Mouse (Mus musculus): ENCODE data around the gene Olfr575. TPM values are rescaled to one million over a fixed set of nuclear protein-coding genes. Genes with fewer than 3 reads are reported as not detected.

The Olfr575 gene
- not detected in 2 replicates for polyA plus RNA-seq (2014; fragmentation: Nextera tagmentation; extraction: Ambion mirVana)

- ATAC-seq (ENCODE audit: insufficient number of reproducible peaks, low FRiP score, low TSS enrichment, low read depth) (no peak), DNase-seq (ENCODE audit: low spot score) (no peak)
- Histone ChIP-seq H3K27ac (replicated peaks; ENCODE audit: low read depth, low read length) (no peak within 1 kb of the TSS), H3K4me3 (ENCODE audit: low read depth, low read length) (no peak within 1 kb of the TSS), H3K9me3 (ENCODE audit: control insufficient read depth, low read length) (no peaks in the 10 kb centered on the region), H3K9ac (ENCODE audit: low read length) (no peak within 1 kb of the TSS), H3K27me3 (ENCODE audit: control insufficient read depth, insufficient read depth, low read length) (no peaks in the 10 kb centered on the region), H3K4me2 (ENCODE audit: low read depth, severe bottlenecking) (no peak within 1 kb of the TSS), H3K36me3 (ENCODE audit: control insufficient read depth, insufficient read depth, low read length) (no peaks in the 10 kb centered on the region), H3K4me1 (ENCODE audit: control insufficient read depth, insufficient read depth, low read length) (no peaks in the 10 kb centered on the region)
- 70% methylated on average over 1 of the region's 1 CpGs for WGBS
Measured at GRCm38 (mm10) chr7:102958593-102958992, at the start of gene Olfr575. Gene Olfr575, minus strand, starts transcription at chr7:102958775.

- Histone ChIP-seq H3K4me2 (ENCODE audit: low read depth, severe bottlenecking) (no peak within 1 kb of the TSS), H3K9me3 (ENCODE audit: control insufficient read depth, low read length) (no peaks in the 10 kb centered on the region), H3K4me3 (ENCODE audit: low read depth, low read length) (no peak within 1 kb of the TSS), H3K4me1 (ENCODE audit: control insufficient read depth, insufficient read depth, low read length) (no peaks in the 10 kb centered on the region), H3K27me3 (ENCODE audit: control insufficient read depth, insufficient read depth, low read length) (no peaks in the 10 kb centered on the region), H3K9ac (ENCODE audit: low read length) (no peak within 1 kb of the TSS), H3K27ac (replicated peaks; ENCODE audit: low read depth, low read length) (no peak within 1 kb of the TSS), H3K36me3 (ENCODE audit: control insufficient read depth, insufficient read depth, low read length) (no peaks in the 10 kb centered on the region)
- no peak for ATAC-seq (ENCODE audit: insufficient number of reproducible peaks, low FRiP score, low TSS enrichment, low read depth)
- WGBS, result 78% methylated on average over 3 of the region's 3 CpGs
- DNase-seq (ENCODE audit: low spot score), result no peak
Measured at GRCm38 (mm10) chr7:102989224-102989623, 30.6 kb upstream of the Olfr575 start, which contains the start of gene Olfr578. Gene Olfr578, minus strand, starts transcription at chr7:102989324.

GRCm38 (mm10) chr7:102975843-102976242 is 17.3 kb upstream of the Olfr575 start, which contains the start of gene Olfr577:
Gene Olfr577, minus strand, starts transcription at chr7:102975943.
- 85% methylated on average over 2 of the region's 2 CpGs for WGBS

GRCm38 (mm10) chr7:102974399-102974798 is 15.8 kb upstream of the Olfr575 start:
- WGBS, result 40% methylated on average over 1 of the region's 1 CpGs
- DNase-seq (ENCODE audit: low spot score), result no peak
- no peaks in the 10 kb centered on the region for H3K9me3 ChIP-seq (ENCODE audit: control insufficient read depth, low read length)

More at GRCm38 (mm10) chr7:102975843-102976242, 17.3 kb upstream of the Olfr575 start, which contains the start of gene Olfr577:
- Histone ChIP-seq H3K9me3 (ENCODE audit: control insufficient read depth, low read length) (no peaks in the 10 kb centered on the region), H3K27me3 (ENCODE audit: control insufficient read depth, insufficient read depth, low read length) (no peaks in the 10 kb centered on the region), H3K27ac (replicated peaks; ENCODE audit: low read depth, low read length) (no peak within 1 kb of the TSS), H3K4me1 (ENCODE audit: control insufficient read depth, insufficient read depth, low read length) (no peaks in the 10 kb centered on the region), H3K36me3 (ENCODE audit: control insufficient read depth, insufficient read depth, low read length) (no peaks in the 10 kb centered on the region), H3K9ac (ENCODE audit: low read length) (no peak within 1 kb of the TSS), H3K4me3 (ENCODE audit: low read depth, low read length) (no peak within 1 kb of the TSS), H3K4me2 (ENCODE audit: low read depth, severe bottlenecking) (no peak within 1 kb of the TSS)
- no peak for DNase-seq (ENCODE audit: low spot score)
- no peak for ATAC-seq (ENCODE audit: insufficient number of reproducible peaks, low FRiP score, low TSS enrichment, low read depth)

GRCm38 (mm10) chr7:102962360-102962759 is 3.8 kb upstream of the Olfr575 start, which contains the start of gene Olfr576:
Gene Olfr576, plus strand, starts transcription at chr7:102962660.
- H3K27ac ChIP-seq (replicated peaks; ENCODE audit: low read depth, low read length), result no peak within 1 kb of the TSS
- no peaks in the 10 kb centered on the region for H3K4me1 ChIP-seq (ENCODE audit: control insufficient read depth, insufficient read depth, low read length)
- no peak within 1 kb of the TSS for H3K4me2 ChIP-seq (ENCODE audit: low read depth, severe bottlenecking)
- H3K36me3 ChIP-seq (ENCODE audit: control insufficient read depth, insufficient read depth, low read length), result no peaks in the 10 kb centered on the region
- H3K4me3 ChIP-seq (ENCODE audit: low read depth, low read length), result no peak within 1 kb of the TSS
- no peaks in the 10 kb centered on the region for H3K27me3 ChIP-seq (ENCODE audit: control insufficient read depth, insufficient read depth, low read length)
- no peak for ATAC-seq (ENCODE audit: insufficient number of reproducible peaks, low FRiP score, low TSS enrichment, low read depth)
- no peaks in the 10 kb centered on the region for H3K9me3 ChIP-seq (ENCODE audit: control insufficient read depth, low read length)
- no peak for DNase-seq (ENCODE audit: low spot score)
- whole genome bisulfite sequencing, result 61% methylated on average over 2 of the region's 2 CpGs
- H3K9ac ChIP-seq (ENCODE audit: low read length), result no peak within 1 kb of the TSS

More at GRCm38 (mm10) chr7:102974399-102974798, 15.8 kb upstream of the Olfr575 start:
- Histone ChIP-seq H3K4me2 (ENCODE audit: low read depth, severe bottlenecking) (no peak overlapping the region), H3K9ac (ENCODE audit: low read length) (no peak overlapping the region), H3K4me3 (ENCODE audit: low read depth, low read length) (no peak overlapping the region), H3K27me3 (ENCODE audit: control insufficient read depth, insufficient read depth, low read length) (no peaks in the 10 kb centered on the region), H3K27ac (replicated peaks; ENCODE audit: low read depth, low read length) (no peak overlapping the region), H3K36me3 (ENCODE audit: control insufficient read depth, insufficient read depth, low read length) (no peaks in the 10 kb centered on the region), H3K4me1 (ENCODE audit: control insufficient read depth, insufficient read depth, low read length) (no peaks in the 10 kb centered on the region)
- no peak for ATAC-seq (ENCODE audit: insufficient number of reproducible peaks, low FRiP score, low TSS enrichment, low read depth)

- Histone ChIP-seq H3K27ac (replicated peaks; ENCODE audit: low read depth, low read length) (no peak overlapping the region), H3K9ac (ENCODE audit: low read length) (no peak overlapping the region), H3K27me3 (ENCODE audit: control insufficient read depth, insufficient read depth, low read length) (no peaks in the 10 kb centered on the region), H3K4me2 (ENCODE audit: low read depth, severe bottlenecking) (no peak overlapping the region), H3K36me3 (ENCODE audit: control insufficient read depth, insufficient read depth, low read length) (no peaks in the 10 kb centered on the region), H3K4me1 (ENCODE audit: control insufficient read depth, insufficient read depth, low read length) (no peaks in the 10 kb centered on the region), H3K4me3 (ENCODE audit: low read depth, low read length) (no peak overlapping the region), H3K9me3 (ENCODE audit: control insufficient read depth, low read length) (no peaks in the 10 kb centered on the region)
- 76% methylated on average over 3 of the region's 3 CpGs for WGBS
- ATAC-seq (ENCODE audit: insufficient number of reproducible peaks, low FRiP score, low TSS enrichment, low read depth) (no peak), DNase-seq (ENCODE audit: low spot score) (no peak)
Measured at GRCm38 (mm10) chr7:102958137-102958536, 438 bp downstream of the Olfr575 start.

- no peak overlapping the region for H3K4me3 ChIP-seq (ENCODE audit: low read depth, low read length)
- no peaks in the 10 kb centered on the region for H3K9me3 ChIP-seq (ENCODE audit: control insufficient read depth, low read length)
- H3K27me3 ChIP-seq (ENCODE audit: control insufficient read depth, insufficient read depth, low read length), result no peaks in the 10 kb centered on the region
- no peak overlapping the region for H3K27ac ChIP-seq (replicated peaks; ENCODE audit: low read depth, low read length)
- ATAC-seq (ENCODE audit: insufficient number of reproducible peaks, low FRiP score, low TSS enrichment, low read depth) (no peak), DNase-seq (ENCODE audit: low spot score) (no peak)
- H3K36me3 ChIP-seq (ENCODE audit: control insufficient read depth, insufficient read depth, low read length), result no peaks in the 10 kb centered on the region
- no peaks in the 10 kb centered on the region for H3K4me1 ChIP-seq (ENCODE audit: control insufficient read depth, insufficient read depth, low read length)
- WGBS, result 74% methylated on average over 1 of the region's 1 CpGs
- H3K4me2 ChIP-seq (ENCODE audit: low read depth, severe bottlenecking), result no peak overlapping the region
- no peak overlapping the region for H3K9ac ChIP-seq (ENCODE audit: low read length)
Measured at GRCm38 (mm10) chr7:102950732-102951131, 7.8 kb downstream of the Olfr575 start.

GRCm38 (mm10) chr7:102948167-102948566 is 10.4 kb downstream of the Olfr575 start, which contains the start of gene Olfr574:
Gene Olfr574, plus strand, starts transcription at chr7:102948467.
- H3K36me3 ChIP-seq (ENCODE audit: control insufficient read depth, insufficient read depth, low read length), result no peaks in the 10 kb centered on the region
- no peak for ATAC-seq (ENCODE audit: insufficient number of reproducible peaks, low FRiP score, low TSS enrichment, low read depth)
- H3K27ac ChIP-seq (replicated peaks; ENCODE audit: low read depth, low read length), result no peak within 1 kb of the TSS
- H3K27me3 ChIP-seq (ENCODE audit: control insufficient read depth, insufficient read depth, low read length), result no peaks in the 10 kb centered on the region
- H3K9me3 ChIP-seq (ENCODE audit: control insufficient read depth, low read length), result no peaks in the 10 kb centered on the region
- 88% methylated on average over 1 of the region's 1 CpGs for WGBS
- DNase-seq (ENCODE audit: low spot score), result no peak
- no peak within 1 kb of the TSS for H3K9ac ChIP-seq (ENCODE audit: low read length)
- no peak within 1 kb of the TSS for H3K4me2 ChIP-seq (ENCODE audit: low read depth, severe bottlenecking)
- no peaks in the 10 kb centered on the region for H3K4me1 ChIP-seq (ENCODE audit: control insufficient read depth, insufficient read depth, low read length)
- H3K4me3 ChIP-seq (ENCODE audit: low read depth, low read length), result no peak within 1 kb of the TSS

- H3K4me2 ChIP-seq (ENCODE audit: low read depth, severe bottlenecking), result no peak overlapping the region
- H3K27ac ChIP-seq (replicated peaks; ENCODE audit: low read depth, low read length), result no peak overlapping the region
- H3K4me3 ChIP-seq (ENCODE audit: low read depth, low read length), result no peak overlapping the region
- DNase-seq (ENCODE audit: low spot score) (no peak), ATAC-seq (ENCODE audit: insufficient number of reproducible peaks, low FRiP score, low TSS enrichment, low read depth) (no peak)
- 91% methylated on average over 1 of the region's 1 CpGs for WGBS
- H3K4me1 ChIP-seq (ENCODE audit: control insufficient read depth, insufficient read depth, low read length), result no peaks in the 10 kb centered on the region
- no peaks in the 10 kb centered on the region for H3K27me3 ChIP-seq (ENCODE audit: control insufficient read depth, insufficient read depth, low read length)
- no peak overlapping the region for H3K9ac ChIP-seq (ENCODE audit: low read length)
- H3K9me3 ChIP-seq (ENCODE audit: control insufficient read depth, low read length), result no peaks in the 10 kb centered on the region
- H3K36me3 ChIP-seq (ENCODE audit: control insufficient read depth, insufficient read depth, low read length), result no peaks in the 10 kb centered on the region
Measured at GRCm38 (mm10) chr7:102943417-102943816, 15.2 kb downstream of the Olfr575 start.
